ENCODE assay signal across 27 mouse cellular contexts in genomic region chr2:157926927-157927326, GRCm38 (mm10). TPM values are rescaled to one million over a fixed set of nuclear protein-coding genes. Genes with fewer than 3 reads are reported as not detected.
DNase-seq lines count a peak whose midpoint lies in the region; ATAC-seq and TF ChIP-seq lines count a peak whose summit lies in the region.
"Had no signal": no experiment of that assay in that cellular context is flagged by ENCODE, and none has a peak within 500 bp of the region (broad histone marks: within the 10 kb centered on the region; RNA-seq: fewer than 3 reads in every experiment).

No protein-coding gene starts in this region.

- intact Hi-C loops in left cerebral cortex, postnatal 36 days (cut with DNase I), result loop anchor here (5.0 kb wide), 1 partner anchor 60 kb away; no protein-coding TSS in a partner anchor

- 46% methylated on average over 3 of the region's 3 CpGs for WGBS in hindbrain, postnatal 0 days
- WGBS in neural tube, embryonic 15.5 days, result 31% methylated on average over 3 of the region's 3 CpGs
- 70% methylated on average over 3 of the region's 3 CpGs for WGBS in forebrain, embryonic 13.5 days

- TF ChIP-seq CTCF in hindbrain, postnatal 0 days (IDR thresholded peaks at IDR 0.05; ENCODE audit: low read depth), result no peak

- H3K9ac ChIP-seq in hindbrain, postnatal 0 days (replicated peaks; ENCODE audit: low read length), result no peak overlapping the region
- H3K9ac ChIP-seq in neural tube, embryonic 15.5 days (replicated peaks), result no peak overlapping the region
- H3K9ac ChIP-seq in forebrain, embryonic 13.5 days, result no peak overlapping the region
- H3K9ac ChIP-seq: forebrain, postnatal 0 days; heart, embryonic 12.5 days; limb, embryonic 15.5 days; liver, embryonic 15.5 days had no signal

- 0 out of 2 replicates have a peak overlapping the region, but pooled peaks have one; percentile 1 for H3K27ac ChIP-seq in hindbrain, postnatal 0 days
- peak overlapping the region; percentile 65 for H3K27ac ChIP-seq in neural tube, embryonic 15.5 days (replicated peaks)
- no peak overlapping the region for H3K27ac ChIP-seq in forebrain, embryonic 13.5 days
- H3K27ac ChIP-seq: gastrocnemius, adult 2 months; limb, embryonic 15.5 days; liver, embryonic 15.5 days; stomach, postnatal 0 days had no signal

- H3K4me1 ChIP-seq in hindbrain, postnatal 0 days (ENCODE audit: insufficient read depth, low read length), result peaks cover 13% of the 10 kb centered on the region
- peaks cover 67% of the 10 kb centered on the region for H3K4me1 ChIP-seq in neural tube, embryonic 15.5 days
- peaks cover 33% of the 10 kb centered on the region for H3K4me1 ChIP-seq in forebrain, embryonic 13.5 days
- H3K4me1 ChIP-seq: heart, embryonic 12.5 days; liver, embryonic 15.5 days had no signal

- DNase-seq in frontal cortex, postnatal 10 days (ENCODE audit: low spot score in 2 of 2), result no peak
- DNase-seq in left cerebral cortex, postnatal 36 days (ENCODE audit: low spot score in 2 of 2), result peak; percentile 20 to 38
- DNase-seq in left cerebral cortex, adult 11 months (ENCODE audit: low spot score), result no peak
- DNase-seq in hindbrain, postnatal 0 days (ENCODE audit: low spot score), result no peak
- DNase-seq in urinary bladder, postnatal 14 days (ENCODE audit: low spot score), result no peak
- DNase-seq: adrenal gland, postnatal 10 days; cerebellum, adult 11-12 months; cerebellum, postnatal 14 days; embryo, embryonic 11 days; forebrain, postnatal 0 days; gastrocnemius, adult 2 months; heart, adult 11 months; heart, postnatal 14 days; kidney, adult 2 months; kidney, postnatal 25 days had no signal

- H3K4me3 ChIP-seq in hindbrain, postnatal 0 days (ENCODE audit: low read length), result no peak overlapping the region
- no peak overlapping the region for H3K4me3 ChIP-seq in neural tube, embryonic 15.5 days (replicated peaks)
- no peak overlapping the region for H3K4me3 ChIP-seq in forebrain, embryonic 13.5 days
- H3K4me3 ChIP-seq: gastrocnemius, adult 2 months; heart, embryonic 12.5 days; limb, embryonic 15.5 days; liver, embryonic 15.5 days had no signal

- no peaks in the 10 kb centered on the region for H3K27me3 ChIP-seq in hindbrain, postnatal 0 days (ENCODE audit: insufficient read depth, low read length)
- no peaks in the 10 kb centered on the region for H3K27me3 ChIP-seq in neural tube, embryonic 15.5 days (replicated peaks)
- peaks cover 15% of the 10 kb centered on the region; the same call in 1 of the 2 replicates for H3K27me3 ChIP-seq in forebrain, embryonic 13.5 days

- H3K9me3 ChIP-seq in hindbrain, postnatal 0 days (ENCODE audit: low read length), result no peaks in the 10 kb centered on the region
- H3K9me3 ChIP-seq in neural tube, embryonic 15.5 days (replicated peaks), result no peaks in the 10 kb centered on the region
- no peaks in the 10 kb centered on the region for H3K9me3 ChIP-seq in forebrain, embryonic 13.5 days (replicated peaks)
- H3K9me3 ChIP-seq: G1E; heart, embryonic 12.5 days; limb, embryonic 15.5 days; liver, embryonic 15.5 days had no signal

- no peak overlapping the region for H3K4me2 ChIP-seq in hindbrain, postnatal 0 days (ENCODE audit: low read depth, low read length)
- peak overlapping the region; percentile 34; the same call in 1 of the 2 replicates for H3K4me2 ChIP-seq in neural tube, embryonic 15.5 days
- H3K4me2 ChIP-seq in forebrain, embryonic 13.5 days, result no peak overlapping the region
- H3K4me2 ChIP-seq: heart, embryonic 12.5 days; limb, embryonic 15.5 days; liver, embryonic 15.5 days had no signal

- H3K36me3 ChIP-seq in hindbrain, postnatal 0 days (ENCODE audit: insufficient read depth, low read length), result no peaks in the 10 kb centered on the region
- H3K36me3 ChIP-seq in neural tube, embryonic 15.5 days, result no peaks in the 10 kb centered on the region
- H3K36me3 ChIP-seq in forebrain, embryonic 13.5 days (ENCODE audit: poor library complexity, severe bottlenecking), result no peaks in the 10 kb centered on the region
- H3K36me3 ChIP-seq: G1E; heart, embryonic 12.5 days; limb, embryonic 15.5 days; liver, embryonic 15.5 days had no signal

- ATAC-seq in frontal cortex, adult (ENCODE audit: low TSS enrichment), result peak; percentile 60
- no peak for ATAC-seq in hindbrain, postnatal 0 days
- no peak for ATAC-seq in neural tube, embryonic 15.5 days (ENCODE audit: low FRiP score)
- ATAC-seq in forebrain, embryonic 13.5 days, result no peak
- ATAC-seq: activated CD4-positive, CD25-positive, alpha-beta regulatory T cell, adult 4 months; CD4-positive, CD25-positive, alpha-beta regulatory T cell, adult 4 months; inflammation-experienced regulatory T-cells, adult 6 months had no signal

RNA-seq across cellular contexts. Expression of gene Vstm2l, which starts 12.5 kb away (rescaled TPM):
- 100 to 1,000 TPM; 155 to 172 TPM for total RNA-seq in left cerebral cortex, postnatal 36 days (2021)
- total RNA-seq in hindbrain, postnatal 0 days (2014; rRNA removed), result 318 and 326 TPM in 2 replicates
- 46.4 TPM in 2 replicates for polyA plus RNA-seq in hindbrain, postnatal 0 days (2015; fragmentation: Nextera tagmentation; extraction: Ambion mirVana)
- polyA plus RNA-seq in neural tube, embryonic 15.5 days (2015; fragmentation: Nextera tagmentation; extraction: Ambion mirVana), result 31.2 and 42.9 TPM in 2 replicates
- 1.9 and 2.7 TPM in 2 replicates for polyA plus RNA-seq in forebrain, embryonic 13.5 days (2015; fragmentation: Nextera tagmentation; extraction: Ambion mirVana)
- total RNA-seq: G1E; gastrocnemius, adult 2 months; heart, postnatal 14 days had no signal
- polyA plus RNA-seq: activated CD4-positive, CD25-positive, alpha-beta regulatory T cell, adult 4 months; CD4-positive, CD25-positive, alpha-beta regulatory T cell, adult 4 months; G1E; heart, embryonic 12.5 days; inflammation-experienced regulatory T-cells, adult 6 months; liver, embryonic 15.5 days; lung, embryonic 16.5 days had no signal

Comparison
In these comparisons a context has a peak if more than half of its experiments do, and no peak if none do; other contexts are left out.
1. DNase-seq: peak in left cerebral cortex, postnatal 36 days (2 of 2); none in frontal cortex, postnatal 10 days (0 of 2), left cerebral cortex, adult 11 months (single experiment), hindbrain, postnatal 0 days (single experiment) and urinary bladder, postnatal 14 days (single experiment).